Mouse (Mus musculus) cerebellum, adult 9-11 months (tissue): ENCODE measurements around the gene Pakap.

Experiments used
- DNase-seq: peaks from one replicate; pipeline ENCODE4 v3.0.0; 2022

Pakap gene

DNA sequence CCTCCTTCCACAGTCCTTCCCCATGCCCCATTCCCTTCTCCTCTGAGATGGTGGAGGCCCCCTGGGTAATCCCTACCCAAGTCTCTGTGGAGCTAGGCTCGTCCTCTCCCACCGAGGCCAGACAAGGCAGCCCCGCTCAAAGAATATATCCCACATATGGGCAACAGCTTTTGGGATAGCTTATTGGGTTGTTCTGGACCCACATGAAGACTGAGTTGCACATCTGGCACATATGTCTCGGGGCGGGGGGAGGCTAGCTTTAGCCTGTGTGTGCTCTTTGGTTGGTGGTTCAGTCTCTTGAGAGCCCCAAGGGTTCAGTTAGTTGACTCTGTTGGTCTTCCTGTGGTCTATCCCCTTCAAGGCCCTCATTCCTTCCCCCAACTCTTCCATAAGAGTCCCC lies 58.9 kb downstream of the Pakap start:
- DNase-seq = no peak

DNA sequence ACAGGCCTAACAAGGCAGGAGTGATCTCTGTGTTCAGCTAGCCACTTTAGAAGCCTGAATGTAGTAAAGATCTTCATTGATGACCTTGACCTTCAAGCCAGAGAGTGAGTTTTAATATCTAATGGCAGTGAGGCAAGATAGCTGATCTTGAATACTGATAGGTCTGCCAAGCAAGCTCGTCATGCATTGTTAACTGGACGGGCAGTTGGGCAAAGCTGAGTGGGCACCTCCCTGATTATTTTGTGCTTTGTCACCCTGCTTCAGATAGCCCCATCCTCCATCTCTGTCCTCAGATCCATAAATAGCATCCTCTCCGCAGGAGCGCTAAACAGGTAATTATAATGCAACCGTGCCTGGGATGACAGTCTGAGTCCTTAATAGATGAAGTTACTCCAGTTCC lies 64.4 kb downstream of the Pakap start:
- no peak for DNase-seq

DNA sequence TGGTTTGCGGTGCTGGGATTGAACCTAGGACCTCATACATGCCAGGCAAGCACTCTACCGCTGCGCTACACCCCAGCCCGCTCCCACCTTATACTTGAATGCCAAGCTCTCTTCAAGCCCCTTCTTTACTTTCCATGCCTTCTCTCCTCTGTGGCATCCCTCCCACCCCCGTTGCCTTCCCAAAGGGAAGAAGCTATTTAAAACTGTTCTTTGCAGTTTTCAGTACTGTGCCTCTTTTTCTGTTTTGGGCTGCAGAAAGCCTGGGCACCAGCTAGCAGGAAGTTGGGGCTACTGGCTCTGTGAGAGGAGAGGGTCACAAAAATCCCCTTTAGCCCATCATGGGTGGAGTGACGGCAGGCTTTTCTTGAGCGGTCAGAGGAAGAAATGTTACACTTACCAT lies 65.1 kb downstream of the Pakap start:
- DNase-seq = no peak

DNA sequence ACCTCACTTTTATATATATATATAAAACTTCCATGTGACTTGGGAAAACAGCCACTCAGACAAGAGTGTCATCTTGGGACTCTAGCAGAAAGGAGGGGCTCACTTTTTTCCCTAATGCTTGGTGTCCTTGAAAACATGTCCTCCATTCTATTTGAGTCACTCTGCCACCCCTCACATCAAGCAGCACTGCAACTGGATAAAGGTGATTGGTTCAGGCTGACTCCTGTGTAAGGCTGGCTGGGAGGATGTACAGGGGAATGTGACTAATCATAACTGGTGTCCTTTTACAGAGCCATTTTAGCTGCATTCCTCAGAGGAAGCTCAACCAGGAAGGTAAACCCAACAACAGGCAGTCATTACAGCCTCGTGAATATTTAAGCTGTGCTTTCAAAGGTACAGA lies 67.0 kb downstream of the Pakap start:
- DNase-seq = no peak

DNA sequence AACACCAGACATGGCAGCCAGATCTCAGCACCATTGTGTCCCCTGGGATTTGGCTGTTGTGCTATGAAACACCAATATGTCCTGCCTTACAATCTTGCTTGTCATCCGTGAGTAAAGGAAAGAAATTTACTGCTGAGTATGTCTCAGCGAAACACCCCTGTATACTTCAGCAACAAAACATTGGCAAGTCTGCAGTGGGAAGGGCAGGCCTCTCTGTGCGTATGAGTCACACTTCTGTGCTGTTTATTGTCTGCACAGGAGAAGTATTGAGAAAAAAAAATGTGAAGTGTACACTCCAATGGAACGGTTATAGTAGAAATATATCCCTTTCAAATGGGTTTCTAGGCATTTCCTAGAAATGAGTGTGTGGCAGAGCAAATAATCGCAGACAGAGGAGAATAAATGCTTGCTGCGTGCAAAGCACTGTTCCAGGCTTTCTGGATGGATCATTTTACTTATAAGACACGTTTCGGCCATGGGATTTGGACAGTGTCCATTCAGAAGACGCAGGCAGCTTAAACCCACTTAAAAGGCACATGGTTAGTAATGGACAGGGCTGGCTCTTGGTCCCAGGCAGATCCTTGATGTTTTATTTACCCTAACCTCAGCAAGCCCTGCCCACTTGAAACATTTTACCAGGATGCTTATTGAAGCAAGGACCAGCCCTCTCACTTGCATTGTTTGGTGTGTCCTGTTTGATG lies 69.0 kb downstream of the Pakap start:
- no peak for DNase-seq

DNA sequence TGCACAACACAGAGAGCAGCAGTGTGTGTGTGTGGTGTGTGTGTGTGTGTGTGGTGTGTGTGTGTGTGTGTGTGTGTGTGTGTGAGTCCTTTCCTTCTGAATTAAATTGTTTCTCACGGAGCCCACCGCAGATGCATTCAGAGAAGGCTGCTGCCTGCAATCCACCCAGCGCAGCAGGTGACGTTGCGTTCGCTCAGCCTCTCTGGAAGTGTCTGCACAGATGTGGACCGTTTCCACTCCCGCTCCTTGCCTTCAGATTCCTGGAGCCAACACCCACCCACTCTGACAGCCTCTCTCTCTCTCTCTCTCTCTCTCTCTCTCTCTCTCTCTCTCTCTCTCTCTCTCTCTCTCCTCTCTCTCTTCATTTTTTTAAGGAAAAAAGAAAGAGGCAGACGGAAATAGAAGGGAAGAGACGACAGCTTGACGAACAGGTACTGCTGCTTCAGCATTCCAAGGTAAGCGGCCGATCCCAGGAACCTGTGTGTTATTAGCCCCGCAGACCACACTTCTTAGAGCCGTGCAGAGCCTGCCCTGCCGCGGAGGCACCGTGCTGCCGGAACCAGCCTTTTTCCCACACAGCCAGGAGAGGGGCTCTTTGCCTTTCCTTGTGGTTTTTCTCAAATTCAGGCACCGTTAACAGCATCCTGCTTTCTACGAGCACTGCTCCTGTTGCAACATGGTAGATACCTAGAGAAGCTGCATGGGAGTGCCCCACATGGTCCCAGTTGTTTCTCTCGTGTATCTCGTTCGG lies 69.8 kb downstream of the Pakap start:
- DNase-seq = peak; percentile 41

DNA sequence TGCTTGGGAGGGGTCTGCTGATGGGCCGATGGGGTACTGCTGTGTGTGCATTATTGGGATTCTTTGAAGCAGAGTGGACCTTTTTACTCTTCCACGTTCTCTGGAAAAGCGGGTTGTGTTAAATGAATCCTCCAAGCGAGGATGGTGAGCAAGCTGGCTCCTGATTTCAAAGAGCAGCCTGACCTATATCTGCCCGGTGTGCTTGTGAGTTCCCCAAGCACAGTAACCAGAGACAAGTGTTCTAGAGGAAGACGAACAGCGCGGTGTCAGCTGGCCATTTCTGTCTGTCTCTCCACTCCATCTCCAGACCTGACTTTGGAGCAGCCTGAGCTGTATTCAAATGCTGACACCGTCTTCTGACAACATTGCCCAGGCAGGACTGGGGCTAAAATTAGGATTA lies 71.0 kb downstream of the Pakap start:
- peak; percentile 36 for DNase-seq

DNA sequence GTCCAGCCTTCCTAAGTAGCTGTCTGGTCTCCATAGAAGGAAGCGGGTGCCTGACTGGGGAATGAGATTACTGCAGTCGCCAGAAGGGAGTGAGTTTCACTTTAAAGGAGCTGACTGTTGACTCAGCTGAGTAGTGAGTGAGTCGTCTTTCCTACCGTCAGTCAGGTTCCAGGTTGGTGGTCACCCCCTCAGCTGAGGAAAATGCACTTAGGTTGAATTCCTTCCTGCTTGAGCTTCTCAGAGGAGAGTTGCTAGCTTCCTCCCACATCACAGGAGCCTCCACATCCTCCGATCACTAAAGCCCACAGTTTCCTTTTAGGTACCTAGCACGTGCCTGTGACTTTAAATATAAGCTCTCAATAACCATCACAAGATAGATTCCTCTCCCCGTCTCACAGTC lies 72.2 kb downstream of the Pakap start:
- no peak for DNase-seq

DNA sequence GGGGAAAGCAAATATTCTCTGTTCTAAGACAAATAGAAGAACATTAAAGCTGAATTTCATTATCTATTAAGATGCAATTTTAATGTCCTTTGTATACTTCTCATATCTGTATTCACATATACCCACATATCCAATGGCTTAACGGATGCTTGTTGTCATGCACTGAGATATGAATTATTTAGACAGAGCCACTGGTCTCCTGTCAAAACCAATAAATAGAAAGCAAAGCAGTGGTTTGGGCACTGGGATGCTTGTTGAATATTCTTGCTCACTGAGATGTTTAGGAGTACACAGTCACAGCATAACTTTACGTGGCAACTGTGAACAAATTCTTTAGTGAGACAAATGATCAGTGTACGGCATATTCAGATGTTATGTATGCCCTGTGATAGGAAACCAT lies 73.0 kb downstream of the Pakap start:
- no peak for DNase-seq

DNA sequence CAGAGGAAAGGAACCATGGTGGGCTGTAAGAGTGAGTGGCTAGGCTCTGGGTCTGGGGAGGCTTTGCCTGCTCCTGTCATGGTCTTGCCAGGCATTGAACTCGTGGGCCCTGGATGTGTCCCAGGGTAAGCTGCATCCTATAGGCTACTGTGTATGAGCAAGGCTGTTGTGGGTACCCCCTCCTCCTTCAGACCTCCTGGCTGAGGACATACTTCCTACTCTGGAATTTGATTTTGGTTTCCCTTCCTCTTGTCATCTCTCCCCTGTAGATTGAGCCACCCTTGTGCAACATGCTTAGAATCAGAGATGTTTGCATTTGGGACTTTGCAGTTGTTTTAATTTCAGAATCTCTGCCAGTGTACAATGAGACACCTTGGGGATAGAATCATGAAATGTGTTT lies 83.0 kb downstream of the Pakap start:
- DNase-seq = no peak

DNA sequence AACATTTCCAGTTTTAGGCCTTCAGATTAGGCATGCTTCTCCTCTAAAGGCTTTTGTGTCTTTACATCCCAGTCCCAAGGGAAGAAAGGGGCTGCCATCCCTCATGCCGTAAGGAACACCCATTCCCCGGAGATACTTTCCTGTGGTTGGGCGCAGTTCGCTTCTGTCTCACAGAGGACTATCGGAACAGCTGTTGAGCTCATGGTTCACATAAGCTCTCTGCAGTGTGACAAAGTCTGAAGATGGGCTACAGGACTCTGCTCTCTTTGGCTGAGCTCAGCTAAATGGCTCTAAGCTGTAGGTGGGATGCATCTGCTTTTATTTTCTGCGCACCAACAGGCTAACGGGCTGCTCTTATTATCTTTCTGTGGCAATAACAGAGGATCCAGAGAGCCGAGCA lies 83.6 kb downstream of the Pakap start:
- no peak for DNase-seq

DNA sequence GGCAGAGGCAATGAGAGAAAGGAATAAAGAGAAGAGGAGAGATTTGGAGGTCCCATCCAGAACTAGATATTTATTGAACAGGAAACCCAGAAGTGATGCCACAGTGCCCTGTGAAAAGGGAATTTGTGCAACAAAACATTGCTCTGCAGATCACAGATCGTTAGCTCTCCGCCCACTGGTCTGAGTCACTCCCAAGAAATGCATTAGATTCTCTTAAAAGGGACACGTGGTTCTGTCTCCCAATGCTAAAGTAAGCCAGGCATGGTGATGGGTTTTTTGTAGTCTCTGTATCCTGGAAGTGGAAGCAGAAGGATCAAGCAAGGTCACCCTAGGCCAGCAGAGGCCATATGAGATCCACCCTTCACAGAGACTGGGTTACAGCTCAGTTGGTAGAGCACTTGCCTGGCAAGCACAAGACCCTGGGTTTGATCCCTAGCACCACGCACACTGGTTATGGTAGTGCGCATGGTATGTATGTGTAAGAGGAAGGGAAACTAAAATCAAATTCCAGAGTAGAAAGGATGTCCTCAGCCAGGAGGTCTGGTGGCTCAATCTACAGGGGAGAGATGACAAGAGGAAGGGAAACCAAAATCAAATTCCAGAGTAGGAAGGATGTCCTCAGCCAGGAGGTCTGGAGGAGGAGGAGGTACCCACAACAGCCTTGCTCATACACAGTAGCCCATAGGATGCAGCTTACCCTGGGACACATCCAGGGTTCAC lies 84.4 kb downstream of the Pakap start:
- no peak for DNase-seq

DNA sequence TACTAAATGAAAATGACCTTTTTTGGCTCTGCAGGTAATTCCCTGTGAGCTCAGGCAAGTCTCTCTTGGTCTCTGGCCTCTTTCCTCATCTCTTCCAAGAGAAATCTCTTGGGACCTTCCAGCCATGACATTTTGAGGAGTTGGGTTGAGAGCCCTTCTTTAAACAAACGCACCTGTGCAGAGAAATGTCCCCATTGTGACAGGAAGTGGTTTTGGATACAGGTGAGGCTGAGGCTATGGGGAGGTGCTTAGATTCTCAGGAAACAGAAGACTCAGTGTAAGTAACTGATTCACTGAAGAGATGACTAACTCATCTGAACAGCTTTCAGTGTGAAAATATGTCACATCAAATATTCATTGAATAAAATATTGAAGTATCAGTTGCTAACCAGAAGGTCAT lies 88.0 kb downstream of the Pakap start:
- DNase-seq = no peak

DNA sequence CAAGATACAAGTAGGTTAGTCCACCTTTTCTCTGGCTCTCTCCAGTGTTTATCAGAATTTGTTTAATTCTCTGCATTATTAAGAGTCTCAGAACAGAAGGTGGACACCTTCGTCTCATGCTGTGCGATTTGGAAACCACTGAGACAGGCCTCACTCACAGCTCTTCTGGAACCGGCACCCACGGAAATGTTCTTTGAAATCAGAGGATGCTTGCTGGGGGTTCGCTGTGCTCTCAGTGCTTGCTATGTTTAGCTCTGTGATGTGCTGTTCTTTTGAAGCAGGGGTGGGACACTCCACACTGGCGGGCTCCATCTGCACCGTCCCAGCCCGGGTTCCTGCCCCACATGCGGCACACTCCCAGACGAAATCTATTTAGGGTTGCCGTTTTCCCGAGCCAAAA lies 88.4 kb downstream of the Pakap start:
- peak; percentile 44 for DNase-seq

DNA sequence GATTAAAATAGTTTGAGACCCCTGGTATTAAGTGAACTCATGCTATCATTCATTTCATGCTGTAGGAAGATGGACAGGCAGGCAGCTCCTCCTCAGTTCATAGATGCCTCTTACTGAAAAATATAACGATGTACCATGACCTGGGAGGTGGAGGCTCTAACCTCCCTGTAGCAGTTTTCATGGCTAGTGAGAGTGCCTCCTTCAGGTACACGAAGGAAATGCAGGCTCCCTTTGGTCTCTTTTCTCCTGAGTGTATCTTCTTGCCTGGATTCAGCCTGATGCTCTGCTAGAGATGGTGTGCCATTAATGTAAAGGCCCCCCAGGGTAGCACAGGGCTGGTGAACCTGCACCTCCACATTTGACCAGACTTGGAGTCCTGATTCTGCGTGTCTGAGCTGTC lies 88.9 kb downstream of the Pakap start:
- no peak for DNase-seq

DNA sequence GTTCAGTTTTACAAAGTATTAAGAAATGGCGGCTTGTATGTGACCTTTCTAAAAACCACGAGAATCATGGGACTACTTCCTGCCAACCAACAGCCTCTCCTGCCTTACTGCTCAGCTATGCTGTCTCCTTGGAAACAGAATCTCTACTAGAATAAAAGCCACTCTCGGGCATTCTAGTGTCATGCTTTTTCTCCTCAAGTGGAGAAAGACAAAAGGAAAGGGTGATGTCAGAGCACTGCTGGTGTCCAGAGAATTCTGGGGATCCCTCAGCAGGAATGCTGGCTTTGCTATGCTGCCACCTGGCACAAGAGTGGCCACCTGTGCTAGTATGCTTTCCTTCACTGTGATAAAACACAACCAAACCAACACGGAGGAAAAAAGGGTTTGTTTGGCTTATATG lies 92.5 kb downstream of the Pakap start:
- DNase-seq = peak; percentile 67

DNA sequence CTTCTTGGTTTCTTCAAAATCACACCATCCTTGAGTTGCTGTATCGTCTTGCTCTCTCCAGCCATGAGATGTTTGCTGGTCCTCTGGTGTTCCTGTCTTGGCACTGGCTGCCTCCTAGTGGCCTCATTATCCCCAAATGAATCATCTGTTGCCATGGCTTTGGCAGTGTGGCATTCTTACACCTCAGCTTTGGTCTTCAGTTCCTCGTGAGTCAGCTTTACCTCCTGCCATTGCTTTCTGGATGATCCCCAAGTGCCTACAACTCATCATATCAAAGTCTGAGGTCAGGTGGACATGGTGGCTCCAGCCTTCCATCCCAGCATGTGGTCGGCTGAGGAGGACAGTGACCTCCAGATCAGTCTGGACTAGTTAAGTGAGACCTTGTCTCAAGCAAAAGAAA lies 98.1 kb downstream of the Pakap start:
- no peak for DNase-seq

DNA sequence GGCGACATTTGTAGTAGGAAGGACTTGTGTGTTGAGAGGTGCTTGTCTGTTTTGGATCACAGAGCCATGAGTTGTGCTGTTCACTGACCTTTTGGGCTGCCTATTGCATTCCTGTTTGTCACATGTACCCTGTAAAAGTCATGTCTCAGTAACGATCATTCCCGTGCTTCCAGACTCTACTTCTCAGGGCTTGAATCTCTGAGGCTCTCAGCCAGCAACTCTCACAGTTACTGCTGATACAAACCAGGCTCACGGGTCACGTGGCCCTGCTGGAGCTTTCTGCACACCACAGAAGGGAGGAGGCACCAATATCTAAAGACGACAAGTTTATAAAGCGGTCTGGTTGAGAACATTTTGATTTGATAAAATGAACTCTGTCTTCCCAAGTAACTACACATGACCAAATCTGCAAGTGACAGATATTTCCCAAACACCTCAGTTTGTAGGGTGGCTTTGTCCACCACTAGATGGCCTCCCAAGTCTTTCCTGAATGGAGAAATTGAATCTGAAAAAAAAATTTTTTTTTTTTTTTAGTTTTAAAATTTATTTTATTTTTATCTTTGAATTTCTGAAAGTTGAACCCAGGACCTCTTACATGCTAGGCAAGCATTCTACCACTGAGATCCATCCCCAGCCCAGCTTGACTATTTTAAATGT lies 103.0 kb downstream of the Pakap start:
- DNase-seq = no peak

DNA sequence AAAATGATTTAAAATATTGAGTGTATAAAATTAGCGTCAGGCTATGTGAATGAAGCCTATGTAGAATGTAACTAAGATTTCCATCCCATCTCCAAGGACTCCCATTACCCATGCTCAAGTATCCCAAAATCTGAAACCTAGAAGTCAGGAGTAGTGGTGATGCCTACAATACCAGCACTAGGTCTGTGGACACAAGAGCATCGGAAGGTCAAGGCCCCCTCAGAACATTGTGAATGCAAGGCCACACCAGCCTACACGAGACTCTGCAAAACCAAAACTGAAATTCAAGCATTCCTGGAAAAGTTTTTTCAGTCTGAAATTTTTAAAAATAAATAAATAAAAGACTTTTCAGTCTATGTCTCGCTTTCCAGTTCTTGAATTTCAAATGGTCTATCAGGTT lies 104.6 kb downstream of the Pakap start:
- no peak for DNase-seq

DNA sequence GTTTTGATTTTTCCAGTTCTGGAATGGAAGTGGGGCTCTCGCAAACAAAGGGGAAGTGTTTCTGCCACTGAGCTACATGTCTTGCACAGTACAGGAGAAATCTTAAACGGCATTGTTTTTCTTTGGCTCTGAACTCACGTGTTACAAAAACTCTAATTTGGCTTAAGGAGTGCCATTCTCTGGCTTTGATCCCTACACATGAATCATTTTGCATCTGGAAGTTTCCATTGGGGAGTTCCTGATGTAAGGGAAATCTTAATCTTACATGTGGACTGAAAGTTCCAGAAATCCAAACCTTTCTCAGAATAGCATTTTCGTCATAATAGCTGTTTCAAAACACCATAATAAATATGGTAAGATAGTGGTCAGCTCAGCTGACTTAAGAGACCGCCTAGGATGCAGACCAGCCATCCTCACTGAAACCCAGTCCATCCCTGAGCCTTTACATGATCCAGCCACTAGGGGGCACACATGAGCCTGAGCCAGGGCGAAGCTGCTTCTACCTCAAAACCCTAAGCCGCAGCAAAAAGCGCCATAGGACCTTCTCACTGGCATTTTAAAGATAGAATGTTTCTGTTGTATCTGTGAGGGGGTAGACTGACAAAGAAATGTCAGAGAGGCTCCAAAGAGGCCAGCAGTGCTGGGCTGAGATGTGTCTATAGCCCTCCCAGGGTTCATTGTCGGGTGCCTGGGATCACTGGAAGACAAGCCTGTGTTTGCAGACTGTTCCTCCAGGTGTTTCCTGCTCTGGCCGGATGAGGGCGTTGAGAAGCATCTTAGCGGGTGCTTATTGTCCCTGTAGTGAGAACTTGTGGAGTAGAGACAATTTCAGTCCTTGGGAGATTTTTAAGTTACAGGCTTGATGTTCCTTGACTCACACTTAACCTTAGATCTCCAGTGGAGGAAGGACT lies 105.3 kb downstream of the Pakap start:
- peak; percentile 79 for DNase-seq

DNA sequence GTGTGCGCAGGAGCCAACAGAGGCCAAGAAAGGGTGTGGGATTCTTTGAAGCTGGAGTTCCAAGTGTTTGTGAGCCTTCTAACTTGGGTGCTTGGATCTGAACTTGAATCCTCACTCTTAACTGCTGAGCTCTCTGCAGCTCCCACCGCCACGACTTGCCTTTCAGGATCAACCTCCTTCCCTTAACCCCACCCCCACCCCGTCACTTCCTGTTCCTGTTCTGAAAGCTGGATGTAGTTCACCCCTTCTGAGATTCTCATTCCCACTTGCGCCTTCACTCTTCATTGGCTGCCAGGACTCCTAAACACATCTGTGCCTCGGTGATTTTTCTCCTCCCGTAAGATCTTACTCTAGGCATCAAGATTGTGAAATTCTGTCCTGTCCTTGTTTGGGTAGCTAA lies 106.4 kb downstream of the Pakap start:
- no peak for DNase-seq

DNA sequence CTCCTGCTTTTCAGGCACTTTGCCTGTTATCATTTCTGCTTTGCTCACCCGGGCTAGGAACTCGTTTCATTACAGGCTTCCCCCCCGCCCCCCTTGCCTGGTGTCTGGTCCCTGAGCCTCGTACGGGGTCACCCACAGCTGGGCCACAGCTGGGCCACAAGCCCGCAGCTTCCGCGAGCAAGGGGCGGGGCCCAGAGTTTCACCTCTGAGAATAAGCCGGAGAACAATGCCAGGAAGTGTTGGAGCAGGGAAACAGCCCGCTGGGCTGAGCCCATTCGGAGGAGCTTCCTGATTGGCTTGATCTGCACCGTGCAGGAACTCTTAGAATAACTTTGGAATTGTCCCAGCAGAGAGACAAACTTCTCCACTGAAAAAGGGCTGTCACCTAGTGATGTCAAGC lies 107.4 kb downstream of the Pakap start:
- DNase-seq = no peak

DNA sequence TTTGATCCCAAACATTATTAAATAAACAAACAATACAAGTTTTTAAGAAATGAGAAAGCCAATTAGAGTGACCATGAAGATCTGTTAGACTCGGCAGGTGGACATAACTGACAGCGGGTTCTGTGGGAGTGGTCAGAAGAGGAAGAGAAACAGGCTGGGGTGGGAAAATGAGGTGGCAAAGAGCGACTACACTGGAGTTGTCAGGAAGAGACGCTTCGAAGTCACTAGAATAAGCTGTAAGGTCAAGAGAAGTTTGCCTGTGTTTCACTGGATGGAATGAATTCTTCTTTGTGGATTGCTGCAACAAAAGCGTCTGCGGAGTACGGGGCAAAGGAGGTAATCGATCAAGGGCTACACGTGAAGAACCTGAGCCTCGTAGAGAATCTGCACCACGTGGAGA lies 109.9 kb downstream of the Pakap start:
- DNase-seq = no peak
